Mouse (Mus musculus) lung, postnatal 0 days (tissue): ENCODE data around the gene Vps51.

ENCODE experiments used
- CTCF ChIP-seq: IDR thresholded peaks from 2 replicates; pipeline ENCODE4 v1.5.1; 2016; ENCODE audit warnings: antibody characterized with exemption, mild to moderate bottlenecking
- EP300 ChIP-seq: IDR thresholded peaks from 2 replicates; pipeline ENCODE4 v1.6.1; 2016; ENCODE audit warnings: antibody characterized with exemption, mild to moderate bottlenecking, control low read depth

- TF ChIP-seq CTCF (no peak), EP300 (no peak)
Measured at GRCm38 (mm10) chr19:6069851-6070250, 7.2 kb downstream of the Vps51 start.
